ENCODE assay signal across 8 mouse cellular contexts in the genomic region with DNA sequence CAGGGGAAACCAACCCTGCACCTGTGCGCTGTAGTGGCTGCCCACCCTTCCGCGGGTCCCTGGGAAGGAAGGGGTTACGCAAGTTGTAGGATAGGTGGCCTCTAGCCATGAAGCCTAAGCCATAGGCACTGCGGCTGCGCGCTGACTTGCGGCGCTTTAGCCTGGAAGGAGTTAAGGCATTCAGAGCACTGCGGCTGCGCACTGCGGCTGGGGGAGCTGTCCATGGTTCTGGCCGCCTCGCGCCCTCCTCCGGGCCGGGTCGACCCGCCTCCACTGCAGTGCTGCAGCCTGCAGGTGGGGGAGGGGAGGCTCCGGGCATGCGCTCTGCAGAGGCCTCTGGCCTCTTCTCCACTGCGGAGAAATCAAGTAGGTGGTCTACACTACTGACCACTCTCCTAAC. TPM values are rescaled to one million over a fixed set of nuclear protein-coding genes. Genes with fewer than 3 reads are reported as not detected.
DNase-seq lines count a peak whose midpoint lies in the region; ATAC-seq lines count a peak whose summit lies in the region.

No protein-coding gene starts in this region.

- peak; percentile 93 for DNase-seq in adrenal gland, postnatal 14 days
- peak; percentile 93 for DNase-seq in embryo, embryonic 9.5 days (ENCODE audit: extremely low spot score)
- peak; percentile 94 for DNase-seq in heart, adult 11 months
- peak; percentile 85 for DNase-seq in kidney, adult 18-20 months
- DNase-seq in left cerebral cortex, postnatal 4 days: peak; percentile 98
- peak; percentile 34 for DNase-seq in skeletal muscle tissue, adult 2 months (ENCODE audit: low read depth, low spot score)

- H3K9ac ChIP-seq in midbrain, embryonic 12.5 days (replicated peaks): no peak overlapping the region

- H3K9me3 ChIP-seq in midbrain, embryonic 12.5 days: no peaks in the 10 kb centered on the region

- no peaks in the 10 kb centered on the region for H3K36me3 ChIP-seq in midbrain, embryonic 12.5 days

- peak; percentile 72 for ATAC-seq in midbrain, embryonic 12.5 days (ENCODE audit: low FRiP score, low read depth)
- ATAC-seq in erythroid progenitor cell, adult 5-6 weeks (replicated peaks; ENCODE audit: low FRiP score, poor library complexity, severe bottlenecking): no peak

- peak overlapping the region; percentile 72 for H3K4me3 ChIP-seq in midbrain, embryonic 12.5 days

- H3K4me1 ChIP-seq in midbrain, embryonic 12.5 days: peaks cover 51% of the 10 kb centered on the region

- WGBS in midbrain, embryonic 12.5 days: under 1% methylated on average over 22 of the region's 22 CpGs

- intact Hi-C loops in left cerebral cortex, postnatal 4 days (cut with DNase I): no loop called here

- peak overlapping the region; percentile 70 for H3K27ac ChIP-seq in midbrain, embryonic 12.5 days (replicated peaks)

- H3K27me3 ChIP-seq in midbrain, embryonic 12.5 days: peaks cover 44% of the 10 kb centered on the region

- peak overlapping the region; percentile 100 for H3K4me2 ChIP-seq in midbrain, embryonic 12.5 days (replicated peaks)

RNA-seq across cellular contexts. Expression of gene Kcnc3, which starts 3.3 kb away (rescaled TPM):
- total RNA-seq in adrenal gland, postnatal 14 days (2021): 5.5 and 6.8 TPM in 2 replicates
- total RNA-seq in left cerebral cortex, postnatal 4 days (2021): 10 to 100 TPM; 31.0 to 33.0 TPM
- polyA plus RNA-seq in midbrain, embryonic 12.5 days (2016; fragmentation: Nextera tagmentation; extraction: Ambion mirVana): 2.3 and 2.6 TPM in 2 replicates
- total RNA-seq in erythroid progenitor cell, adult 5-6 weeks (2015; ENCODE audit: low replicate concordance): not detected in 2 replicates
- not detected in 2 replicates for total RNA-seq in erythroid progenitor cell, adult 5-6 weeks (2017; ENCODE audit: low replicate concordance)

RNA-seq across cellular contexts. Expression of gene Napsa, which starts 21.6 kb away (rescaled TPM):
- 2.0 and 10.4 TPM in 2 replicates for total RNA-seq in adrenal gland, postnatal 14 days (2021)
- under 1 TPM in 1 of 2 experiments, not detected in 1; 0.30 TPM for total RNA-seq in left cerebral cortex, postnatal 4 days (2021)
- polyA plus RNA-seq in midbrain, embryonic 12.5 days (2016; fragmentation: Nextera tagmentation; extraction: Ambion mirVana): 0.45 and 0.60 TPM in 2 replicates
- total RNA-seq in erythroid progenitor cell, adult 5-6 weeks (2015; ENCODE audit: low replicate concordance): 55.5 and 84.3 TPM in 2 replicates
- 12.2 and 12.7 TPM in 2 replicates for total RNA-seq in erythroid progenitor cell, adult 5-6 weeks (2017; ENCODE audit: low replicate concordance)

RNA-seq across cellular contexts. Expression of gene Nr1h2, which starts 40.0 kb away (rescaled TPM):
- total RNA-seq in adrenal gland, postnatal 14 days (2021): 105 and 114 TPM in 2 replicates
- 10 to 100 TPM; 44.4 to 55.0 TPM for total RNA-seq in left cerebral cortex, postnatal 4 days (2021)
- 78.2 and 80.3 TPM in 2 replicates for polyA plus RNA-seq in midbrain, embryonic 12.5 days (2016; fragmentation: Nextera tagmentation; extraction: Ambion mirVana)
- 57.3 and 105 TPM in 2 replicates for total RNA-seq in erythroid progenitor cell, adult 5-6 weeks (2015; ENCODE audit: low replicate concordance)
- 59.3 and 81.4 TPM in 2 replicates for total RNA-seq in erythroid progenitor cell, adult 5-6 weeks (2017; ENCODE audit: low replicate concordance)

RNA-seq across cellular contexts. Expression of gene Pold1, which starts 45.1 kb away (rescaled TPM):
- 17.5 and 28.0 TPM in 2 replicates for total RNA-seq in adrenal gland, postnatal 14 days (2021)
- 10 to 100 TPM; 13.6 to 14.4 TPM for total RNA-seq in left cerebral cortex, postnatal 4 days (2021)
- 94.1 and 96.0 TPM in 2 replicates for polyA plus RNA-seq in midbrain, embryonic 12.5 days (2016; fragmentation: Nextera tagmentation; extraction: Ambion mirVana)
- 62.9 and 75.7 TPM in 2 replicates for total RNA-seq in erythroid progenitor cell, adult 5-6 weeks (2015; ENCODE audit: low replicate concordance)
- 39.6 and 53.8 TPM in 2 replicates for total RNA-seq in erythroid progenitor cell, adult 5-6 weeks (2017; ENCODE audit: low replicate concordance)

Comparison
In these comparisons a context has a peak if more than half of its experiments do, and no peak if none do; other contexts are left out.
1. DNase-seq: peak in every context shown above with its lines; median percentile 98 in left cerebral cortex, postnatal 4 days; 94 in heart, adult 11 months; 93 in adrenal gland, postnatal 14 days; 93 in embryo, embryonic 9.5 days; 85 in kidney, adult 18-20 months; 34 in skeletal muscle tissue, adult 2 months.